Mouse (Mus musculus): Measurements from ENCODE around the gene Abi3bp. TPM values are rescaled to one million over a fixed set of nuclear protein-coding genes. Genes with fewer than 3 reads are reported as not detected.

The Abi3bp gene
- polyA plus RNA-seq, 1 experiment from 2014 or later, result 0.38 TPM

DNA sequence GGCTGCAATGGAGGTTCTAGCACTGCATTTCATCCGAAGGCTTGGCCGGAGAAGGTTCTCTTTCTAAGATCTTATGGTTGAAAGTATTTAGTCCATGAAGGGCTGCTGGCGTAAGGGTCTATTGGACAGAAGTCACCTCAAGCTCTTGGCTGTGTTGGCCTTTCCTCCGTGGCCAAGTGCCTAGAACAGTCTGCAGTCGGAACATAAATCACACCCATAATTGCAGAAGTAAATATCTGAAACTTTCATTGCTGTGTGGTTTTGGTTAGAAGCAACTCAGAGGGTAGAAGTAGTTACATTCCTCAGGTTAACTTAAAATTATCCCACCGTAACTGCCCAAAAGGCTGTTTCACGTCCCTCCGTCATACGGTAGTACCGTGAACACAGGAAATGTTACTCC is 5.8 kb downstream of the Abi3bp start:
- no peaks in the 10 kb centered on the region for H3K36me3 ChIP-seq

DNA sequence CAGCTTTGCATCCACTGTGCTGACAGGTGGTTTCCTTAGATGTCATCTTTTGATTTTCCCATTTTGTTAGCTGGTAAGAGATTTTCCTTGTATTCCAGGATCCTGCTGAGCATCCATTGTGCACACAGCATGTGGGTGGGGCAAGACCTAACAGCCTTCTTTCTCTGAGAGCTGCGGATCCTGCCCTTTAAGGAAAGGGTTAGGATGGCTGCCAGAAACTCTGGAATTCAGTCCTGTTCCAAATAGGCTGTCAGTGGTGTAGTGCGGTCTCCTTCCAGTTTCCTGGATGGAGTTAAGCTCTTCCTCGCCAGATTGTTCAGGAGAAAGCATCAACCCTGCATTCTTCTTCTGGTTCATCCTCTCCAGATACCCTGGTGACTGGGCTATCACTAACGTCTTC is 8.8 kb downstream of the Abi3bp start:
- Histone ChIP-seq H3K27ac (no peak overlapping the region), H3K36me3 (no peaks in the 10 kb centered on the region), H3K4me2 (no peak overlapping the region), H3K4me3 (no peak overlapping the region), H3K4me1 (replicated peaks) (no peaks in the 10 kb centered on the region), H3K27me3 (no peaks in the 10 kb centered on the region), H3K9me3 (no peaks in the 10 kb centered on the region), H3K9ac (no peak overlapping the region)
- no peak for ATAC-seq (ENCODE audit: low FRiP score)
- WGBS, result 35% methylated on average over 4 of the region's 4 CpGs

More for the DNA sequence above, 5.8 kb downstream of the Abi3bp start:
- WGBS, result 96% methylated on average over 10 of the region's 10 CpGs
- Histone ChIP-seq H3K27me3 (no peaks in the 10 kb centered on the region), H3K9me3 (no peaks in the 10 kb centered on the region), H3K4me3 (no peak overlapping the region), H3K4me1 (replicated peaks) (no peaks in the 10 kb centered on the region), H3K9ac (no peak overlapping the region), H3K4me2 (no peak overlapping the region), H3K27ac (no peak overlapping the region)
- no peak for ATAC-seq (ENCODE audit: low FRiP score)

DNA sequence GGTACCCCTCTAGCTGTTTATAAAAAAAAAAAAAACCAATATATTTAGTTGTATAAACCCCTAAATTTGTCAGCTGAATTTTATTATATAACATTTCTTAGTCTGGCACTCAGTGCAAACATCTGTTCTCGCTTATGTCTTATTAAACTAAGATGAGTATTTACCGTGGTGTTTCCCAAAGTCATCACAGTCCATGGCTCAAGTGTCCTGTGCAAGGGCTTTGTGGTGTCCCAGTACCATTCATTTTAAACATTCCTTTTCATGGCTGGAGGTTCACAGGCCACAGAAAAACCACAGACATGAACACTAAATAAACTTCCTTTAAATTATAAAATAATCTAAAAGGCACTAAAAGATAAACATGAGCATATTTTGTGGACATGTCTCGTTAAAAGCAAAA is 13.2 kb downstream of the Abi3bp start:
- 86% methylated on average over 3 of the region's 3 CpGs for WGBS
- no peak for ATAC-seq (ENCODE audit: low FRiP score)

DNA sequence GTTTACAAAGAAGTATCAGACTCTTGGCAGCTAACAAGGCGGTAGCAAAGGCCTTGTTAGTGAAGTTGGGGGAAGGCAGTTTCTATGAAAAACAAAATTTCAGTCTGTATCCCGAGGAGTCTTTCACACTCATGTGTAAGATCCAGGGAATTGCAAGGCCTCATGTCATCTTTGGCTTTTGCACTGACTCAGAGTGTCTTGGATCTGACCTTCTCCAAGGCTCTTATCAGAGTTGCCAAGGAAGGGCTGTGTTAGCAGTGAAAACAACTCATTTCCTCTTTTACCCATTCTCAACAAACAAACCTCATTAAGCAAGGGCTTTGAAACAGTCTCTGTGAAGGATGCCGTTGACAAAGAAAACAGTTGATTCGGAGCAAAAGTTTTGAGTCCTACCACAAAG is 17.6 kb downstream of the Abi3bp start:
- Histone ChIP-seq H3K36me3 (no peaks in the 10 kb centered on the region), H3K9ac (no peak overlapping the region), H3K4me2 (no peak overlapping the region), H3K4me1 (replicated peaks) (no peaks in the 10 kb centered on the region), H3K27me3 (no peaks in the 10 kb centered on the region), H3K9me3 (no peaks in the 10 kb centered on the region), H3K4me3 (no peak overlapping the region), H3K27ac (no peak overlapping the region)
- WGBS, result 87% methylated on average over 4 of the region's 4 CpGs
- no peak for ATAC-seq (ENCODE audit: low FRiP score)

More for the DNA sequence above, 13.2 kb downstream of the Abi3bp start:
- Histone ChIP-seq H3K4me3 (no peak overlapping the region), H3K9ac (no peak overlapping the region), H3K9me3 (no peaks in the 10 kb centered on the region), H3K4me1 (replicated peaks) (no peaks in the 10 kb centered on the region), H3K4me2 (no peak overlapping the region), H3K27me3 (no peaks in the 10 kb centered on the region), H3K27ac (no peak overlapping the region), H3K36me3 (no peaks in the 10 kb centered on the region)

DNA sequence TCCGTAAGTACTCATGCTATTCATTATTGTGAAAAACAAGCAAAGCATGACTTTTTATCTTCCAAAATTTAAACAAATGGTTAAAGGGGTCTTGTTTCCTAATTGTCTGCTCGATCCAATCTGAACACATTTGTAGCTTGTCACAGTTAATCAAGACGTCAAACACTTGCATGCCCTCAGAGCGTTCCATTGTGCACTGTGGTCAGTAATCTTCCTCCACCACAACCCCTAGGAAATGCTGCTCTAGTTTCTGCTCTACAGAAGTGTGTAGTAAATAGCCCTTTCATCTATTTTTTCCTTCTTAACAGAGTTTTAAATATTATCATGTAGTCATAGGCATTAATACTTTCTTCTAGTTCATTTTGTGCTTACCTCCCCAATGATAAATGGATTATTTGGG is 19.1 kb downstream of the Abi3bp start:
- no peak for ATAC-seq (ENCODE audit: low FRiP score)
- WGBS, result 62% methylated on average over 4 of the region's 4 CpGs
- no peak overlapping the region for H3K4me3 ChIP-seq
- no peak overlapping the region for H3K27ac ChIP-seq
- no peaks in the 10 kb centered on the region for H3K9me3 ChIP-seq
- H3K36me3 ChIP-seq, result no peaks in the 10 kb centered on the region
- H3K4me2 ChIP-seq, result no peak overlapping the region
- no peaks in the 10 kb centered on the region for H3K4me1 ChIP-seq (replicated peaks)
- no peaks in the 10 kb centered on the region for H3K27me3 ChIP-seq
- H3K9ac ChIP-seq, result no peak overlapping the region

DNA sequence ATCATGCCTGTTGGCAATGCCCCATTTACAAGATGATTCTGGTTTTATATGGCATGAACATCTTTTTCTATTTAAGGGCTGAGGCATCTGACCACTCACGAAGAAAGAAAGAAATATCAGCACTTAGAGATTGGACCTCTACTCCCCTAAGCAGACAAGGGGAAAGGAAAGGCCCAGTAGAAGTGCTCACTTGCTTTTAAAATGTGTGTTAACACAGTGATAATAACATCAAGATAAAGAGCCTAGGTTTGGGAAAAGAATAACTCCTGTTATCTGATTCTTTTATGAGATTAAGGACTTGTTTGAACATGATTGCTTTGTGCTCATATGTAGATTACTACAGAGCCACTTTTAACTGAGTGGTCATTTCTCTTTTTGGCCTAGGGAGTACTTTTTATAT is 21.0 kb downstream of the Abi3bp start:
- H3K36me3 ChIP-seq, result no peaks in the 10 kb centered on the region
- no peaks in the 10 kb centered on the region for H3K9me3 ChIP-seq
- H3K27ac ChIP-seq, result no peak overlapping the region
- no peak for ATAC-seq (ENCODE audit: low FRiP score)
- H3K4me2 ChIP-seq, result no peak overlapping the region
- WGBS, result 73% methylated on average over 1 of the region's 1 CpGs
- no peak overlapping the region for H3K4me3 ChIP-seq
- no peak overlapping the region for H3K9ac ChIP-seq
- no peaks in the 10 kb centered on the region for H3K27me3 ChIP-seq
- no peaks in the 10 kb centered on the region for H3K4me1 ChIP-seq (replicated peaks)

DNA sequence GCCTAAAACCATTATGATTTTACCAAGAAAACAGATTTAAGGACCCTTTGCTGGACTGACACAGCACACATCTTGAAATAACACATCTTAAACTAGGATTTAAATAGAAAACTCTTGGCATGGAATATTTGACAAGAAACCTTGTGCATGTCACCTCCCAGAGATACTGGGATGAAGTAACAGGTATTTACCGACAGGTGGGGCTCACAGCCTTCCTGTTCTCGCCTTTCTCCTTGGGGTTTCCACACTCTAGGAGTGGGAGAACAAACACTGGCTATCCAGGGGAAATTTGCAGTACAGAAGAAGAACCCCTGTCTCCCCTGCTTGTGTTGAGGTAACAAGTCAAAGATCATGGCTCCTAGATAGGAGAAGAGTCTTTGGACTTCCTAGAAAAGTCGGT is 22.8 kb downstream of the Abi3bp start:
- H3K27ac ChIP-seq, result no peak overlapping the region
- H3K9me3 ChIP-seq, result no peaks in the 10 kb centered on the region
- H3K36me3 ChIP-seq, result no peaks in the 10 kb centered on the region
- H3K4me1 ChIP-seq (replicated peaks), result no peaks in the 10 kb centered on the region
- no peak for ATAC-seq (ENCODE audit: low FRiP score)
- H3K27me3 ChIP-seq, result no peaks in the 10 kb centered on the region
- no peak overlapping the region for H3K4me3 ChIP-seq
- H3K9ac ChIP-seq, result no peak overlapping the region
- no peak overlapping the region for H3K4me2 ChIP-seq
- 45% methylated on average over 3 of the region's 3 CpGs for WGBS

DNA sequence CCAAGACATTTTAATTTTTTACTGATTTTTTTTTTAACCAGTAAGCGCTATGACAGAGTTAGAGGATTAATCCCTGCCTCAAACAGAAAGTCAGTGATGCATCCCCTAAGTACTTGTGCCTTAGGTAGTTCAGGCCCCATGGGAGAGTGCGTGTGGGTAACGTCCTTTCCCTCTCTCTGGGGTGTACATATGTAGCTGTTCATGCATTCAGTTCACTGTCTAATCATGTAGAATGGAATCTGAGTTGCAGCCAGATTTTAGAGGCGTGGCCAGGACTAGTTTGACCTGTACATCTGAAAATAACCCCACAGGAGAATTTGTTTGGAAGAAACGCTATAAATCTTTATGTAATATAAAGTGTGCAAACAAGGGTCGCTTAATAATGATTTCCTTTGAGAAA is 23.4 kb downstream of the Abi3bp start:
- ATAC-seq (ENCODE audit: low FRiP score), result no peak

DNA sequence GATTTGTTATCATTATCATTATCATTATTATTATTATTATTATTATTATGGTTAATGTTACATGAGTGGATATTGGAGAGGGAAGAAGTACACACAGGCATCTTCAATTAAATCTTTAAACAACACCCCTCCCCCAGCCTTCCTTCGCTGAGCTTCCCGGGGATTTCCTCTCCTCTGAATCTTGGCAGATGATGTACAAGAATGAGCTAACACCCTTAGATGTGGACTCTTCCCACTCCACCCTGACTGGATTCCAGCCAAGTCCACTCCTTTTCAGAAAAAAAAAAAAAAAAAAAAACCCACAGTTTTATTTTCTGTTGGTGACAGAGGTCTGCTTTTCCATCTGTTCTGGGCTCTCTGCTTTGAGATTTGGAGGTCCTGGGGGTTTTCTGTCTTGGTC is 23.8 kb downstream of the Abi3bp start:
- Histone ChIP-seq H3K4me2 (no peak overlapping the region), H3K36me3 (no peaks in the 10 kb centered on the region), H3K4me3 (no peak overlapping the region), H3K9ac (no peak overlapping the region), H3K4me1 (replicated peaks) (no peaks in the 10 kb centered on the region), H3K27me3 (no peaks in the 10 kb centered on the region), H3K9me3 (no peaks in the 10 kb centered on the region), H3K27ac (no peak overlapping the region)
- WGBS, result 71% methylated on average over 2 of the region's 2 CpGs
- no peak for ATAC-seq (ENCODE audit: low FRiP score)

More for the DNA sequence above, 23.4 kb downstream of the Abi3bp start:
- H3K27ac ChIP-seq, result no peak overlapping the region
- no peaks in the 10 kb centered on the region for H3K9me3 ChIP-seq
- 82% methylated on average over 6 of the region's 6 CpGs for WGBS
- no peaks in the 10 kb centered on the region for H3K27me3 ChIP-seq
- H3K4me1 ChIP-seq (replicated peaks), result no peaks in the 10 kb centered on the region
- no peaks in the 10 kb centered on the region for H3K36me3 ChIP-seq
- no peak overlapping the region for H3K4me3 ChIP-seq
- no peak overlapping the region for H3K9ac ChIP-seq
- H3K4me2 ChIP-seq, result no peak overlapping the region

DNA sequence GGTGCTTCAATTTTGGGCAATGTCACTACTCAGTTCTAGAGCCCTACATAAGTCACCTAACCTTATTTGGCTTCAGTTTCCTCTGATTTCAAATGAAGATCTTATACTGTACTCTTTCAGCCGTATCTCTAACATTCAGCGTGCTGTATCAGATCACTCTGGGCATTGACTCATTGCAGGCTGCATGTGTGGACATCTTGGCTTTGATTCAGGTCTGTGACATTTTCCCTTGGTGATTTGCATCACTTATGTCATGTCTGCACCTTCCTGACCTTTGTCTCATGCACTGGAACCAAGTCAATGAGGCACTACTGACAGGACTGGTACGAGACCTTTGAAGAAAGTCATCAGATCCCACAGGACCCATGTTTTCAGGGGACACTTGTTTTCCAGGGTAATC is 24.5 kb downstream of the Abi3bp start:
- Histone ChIP-seq H3K36me3 (no peaks in the 10 kb centered on the region), H3K27ac (no peak overlapping the region), H3K27me3 (no peaks in the 10 kb centered on the region), H3K4me1 (replicated peaks) (no peaks in the 10 kb centered on the region), H3K4me3 (no peak overlapping the region), H3K9ac (no peak overlapping the region), H3K9me3 (no peaks in the 10 kb centered on the region), H3K4me2 (no peak overlapping the region)
- 93% methylated on average over 3 of the region's 3 CpGs for WGBS
- ATAC-seq (ENCODE audit: low FRiP score), result no peak

DNA sequence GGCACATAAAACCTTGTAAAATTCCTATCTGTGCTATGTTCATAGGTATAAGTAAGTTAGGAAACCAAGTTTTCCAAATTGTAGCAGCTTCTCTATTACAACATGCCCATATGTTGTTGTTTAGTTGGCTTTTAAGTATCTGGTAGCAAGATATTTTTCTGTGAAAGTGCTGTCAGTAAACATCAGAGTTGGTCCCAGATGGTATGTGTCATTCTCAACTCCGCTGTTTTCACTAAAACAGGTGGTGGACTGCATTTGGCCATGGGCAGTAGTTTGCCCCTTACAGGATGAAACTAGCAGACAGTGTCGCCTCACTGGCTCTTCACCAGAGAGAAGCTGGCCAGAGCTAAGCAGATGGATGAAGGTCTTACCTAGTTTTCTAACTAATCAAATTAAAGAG is 26.3 kb downstream of the Abi3bp start:
- Histone ChIP-seq H3K9ac (no peak overlapping the region), H3K27ac (no peak overlapping the region), H3K4me1 (replicated peaks) (no peaks in the 10 kb centered on the region), H3K36me3 (no peaks in the 10 kb centered on the region), H3K4me2 (no peak overlapping the region), H3K9me3 (no peaks in the 10 kb centered on the region), H3K27me3 (no peaks in the 10 kb centered on the region), H3K4me3 (no peak overlapping the region)
- WGBS, result 92% methylated on average over 2 of the region's 2 CpGs
- ATAC-seq (ENCODE audit: low FRiP score), result no peak

DNA sequence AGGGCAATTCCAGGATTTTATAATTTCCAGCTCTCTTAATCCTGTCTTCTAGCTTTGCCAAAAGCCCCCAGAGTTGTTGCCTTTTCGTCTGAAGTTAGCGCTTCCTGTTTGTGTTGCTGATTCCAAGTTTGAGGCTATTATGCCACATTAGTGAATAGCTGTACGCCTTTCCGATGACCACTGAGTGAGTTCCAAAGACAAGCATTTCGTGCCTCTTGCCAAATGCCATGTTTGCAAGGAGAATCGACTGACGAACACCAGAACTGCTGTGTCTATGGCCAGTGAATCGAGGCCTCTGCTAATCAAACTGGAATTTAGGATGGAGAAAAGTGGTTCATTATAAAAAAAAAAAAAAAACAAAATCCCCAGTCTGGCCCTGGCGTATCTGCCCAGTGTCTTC is 40.3 kb downstream of the Abi3bp start:
- no peak overlapping the region for H3K4me2 ChIP-seq
- no peaks in the 10 kb centered on the region for H3K9me3 ChIP-seq
- H3K27ac ChIP-seq, result no peak overlapping the region
- H3K9ac ChIP-seq, result no peak overlapping the region
- no peak for ATAC-seq (ENCODE audit: low FRiP score)
- no peak overlapping the region for H3K4me3 ChIP-seq
- no peaks in the 10 kb centered on the region for H3K4me1 ChIP-seq (replicated peaks)
- no peaks in the 10 kb centered on the region for H3K27me3 ChIP-seq
- WGBS, result 87% methylated on average over 9 of the region's 9 CpGs
- no peaks in the 10 kb centered on the region for H3K36me3 ChIP-seq

DNA sequence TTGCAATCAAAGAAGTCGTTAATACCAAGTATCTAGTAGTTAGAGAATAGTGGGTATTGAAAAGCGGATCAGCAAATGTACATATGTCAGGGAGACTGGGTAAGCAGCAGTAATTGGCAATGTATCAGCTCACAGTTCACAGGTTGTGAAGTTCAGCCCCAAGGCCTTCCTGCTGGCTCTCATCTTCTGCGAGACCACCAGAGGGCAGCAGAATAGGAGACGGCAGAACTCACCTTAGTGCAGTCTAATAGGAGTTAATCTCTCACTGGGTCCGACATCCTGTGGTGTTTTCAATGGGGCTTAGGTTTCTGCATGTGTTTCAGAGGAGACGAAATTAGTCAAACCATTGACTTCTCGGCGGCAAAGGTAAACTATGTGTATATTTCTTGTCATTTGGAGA is 46.7 kb downstream of the Abi3bp start:
- ATAC-seq (ENCODE audit: low FRiP score), result no peak
- Histone ChIP-seq H3K36me3 (no peaks in the 10 kb centered on the region), H3K9ac (no peak overlapping the region), H3K4me2 (no peak overlapping the region), H3K27me3 (no peaks in the 10 kb centered on the region), H3K27ac (no peak overlapping the region), H3K4me3 (no peak overlapping the region), H3K4me1 (replicated peaks) (no peaks in the 10 kb centered on the region), H3K9me3 (no peaks in the 10 kb centered on the region)
- 39% methylated on average over 8 of the region's 8 CpGs for WGBS

DNA sequence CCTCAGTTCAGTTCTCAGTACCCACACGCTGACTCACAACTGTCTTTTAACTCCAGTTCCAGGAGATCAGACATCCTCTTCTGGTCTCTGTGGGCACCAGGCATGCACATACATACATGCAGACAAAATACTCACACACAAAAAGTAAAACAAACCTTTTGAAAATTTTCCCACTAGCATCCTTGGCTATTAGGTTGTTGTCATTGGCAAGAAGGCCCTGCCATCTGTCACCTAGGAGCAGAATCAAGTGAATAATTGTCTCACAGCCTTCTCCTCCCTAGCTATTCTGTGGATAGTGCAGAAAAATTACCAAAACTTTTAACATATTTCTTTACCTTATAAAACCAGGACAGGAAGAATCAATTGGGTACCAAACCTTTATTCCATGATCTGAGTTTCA is 48.8 kb downstream of the Abi3bp start:
- Histone ChIP-seq H3K4me1 (replicated peaks) (no peaks in the 10 kb centered on the region), H3K27me3 (no peaks in the 10 kb centered on the region), H3K36me3 (no peaks in the 10 kb centered on the region), H3K27ac (no peak overlapping the region), H3K4me2 (no peak overlapping the region), H3K4me3 (no peak overlapping the region), H3K9ac (no peak overlapping the region), H3K9me3 (no peaks in the 10 kb centered on the region)
- 87% methylated on average over 1 of the region's 1 CpGs for WGBS
- no peak for ATAC-seq (ENCODE audit: low FRiP score)
